Mouse (Mus musculus) left cerebral cortex, adult 6 months (tissue): Measurements from ENCODE around the gene Gpr132. TPM values are rescaled to one million over a fixed set of nuclear protein-coding genes. Genes with fewer than 3 reads are reported as not detected.

Experiments
- long read RNA-seq, 2 experiments: library from polyadenylated mRNA; unstranded; transcript quantifications; one replicate each; pipeline ENCODE4 v2.0.0; 2019 to 2020
- polyA plus RNA-seq: library from polyadenylated mRNA; unstranded; fragments of <200 nt; fragmentation: Nextera tagmentation; gene quantifications from 2 replicates; pipeline ENCODE4 v1.2.3, GENCODE M21; 2021

The Gpr132 gene
- not detected in 2 replicates for polyA plus RNA-seq
- long read RNA-seq, experiment 1, result 0 reads
- long read RNA-seq, experiment 2, result 0 reads

DNA sequence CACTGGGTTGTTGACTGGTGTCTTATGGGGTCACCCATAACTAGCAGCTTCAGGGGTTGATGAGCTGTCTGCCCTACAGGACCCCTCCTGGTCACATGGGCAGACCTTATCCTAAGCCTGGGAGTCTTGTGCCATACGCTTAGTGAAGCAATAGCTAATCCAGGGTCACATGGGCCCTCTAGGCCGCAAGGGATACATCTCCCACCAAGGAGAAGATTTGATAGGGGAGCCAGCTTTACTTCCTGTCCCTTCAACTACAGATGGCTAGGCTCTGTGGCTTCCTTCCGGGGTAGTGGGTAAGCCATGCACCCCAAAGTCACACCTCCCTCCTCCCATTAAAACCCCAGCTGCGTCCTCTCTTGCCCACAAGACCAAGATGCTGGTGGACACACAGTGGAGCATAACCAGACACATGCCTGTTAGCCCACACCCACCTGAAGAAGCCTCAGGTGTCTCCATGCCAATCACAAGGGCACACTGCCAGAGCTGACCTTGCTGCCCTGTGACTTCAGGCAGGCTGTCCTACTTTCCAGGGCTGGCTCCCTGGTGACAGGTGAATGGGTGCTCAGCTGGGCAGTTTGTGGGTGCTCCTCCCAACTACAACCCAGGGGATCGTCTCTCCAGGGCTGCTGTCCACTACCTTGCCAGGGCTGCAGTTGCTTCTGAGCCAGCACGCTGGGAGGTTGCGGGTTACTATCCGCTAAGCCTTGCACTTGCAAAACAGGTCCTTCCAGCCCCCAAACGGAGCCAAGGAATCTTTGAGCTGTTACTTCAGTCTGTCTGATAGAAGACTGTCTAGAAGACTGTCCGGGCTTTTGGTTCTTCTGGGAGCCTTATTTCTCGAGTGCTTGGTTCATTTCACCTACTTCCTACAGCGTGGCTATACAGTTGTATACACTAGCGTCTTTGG is at the start of gene Gpr132:
Gene Gpr132, minus strand, starts transcription at position 51 of the 910 bp plus-strand sequence.

DNA sequence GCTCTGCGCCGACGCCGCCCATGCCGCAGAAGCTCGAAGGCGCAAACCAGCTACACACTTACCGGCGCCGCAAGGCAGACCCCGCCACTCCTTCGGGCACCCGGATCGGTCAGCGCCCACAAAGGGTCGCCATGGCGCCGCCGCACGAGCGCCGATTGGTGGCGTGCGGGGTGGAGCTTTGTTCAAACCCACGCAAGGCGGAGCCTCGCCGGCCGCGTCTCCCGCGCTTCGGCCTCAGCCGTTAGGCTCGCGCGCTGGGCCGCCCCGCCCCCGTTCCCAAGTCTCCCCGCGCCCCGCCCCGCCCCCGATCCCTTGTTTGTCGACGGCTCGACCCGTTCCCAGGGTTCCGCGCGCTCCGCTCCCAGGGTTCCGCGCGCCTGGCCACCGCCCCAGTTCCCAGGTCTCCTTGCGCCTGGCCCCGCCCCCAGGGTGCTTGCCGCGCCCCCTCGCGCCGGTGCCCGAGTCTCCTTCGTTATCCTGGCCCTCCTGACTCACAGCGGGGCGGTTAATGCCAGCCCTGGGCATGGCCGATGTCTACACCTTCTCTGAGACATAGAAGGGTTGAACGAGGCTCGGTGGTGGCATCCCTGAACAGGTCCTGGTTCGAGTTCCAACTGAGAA is 38.7 kb downstream of the Gpr132 start, which contains the start of gene Cdca4:
Gene Cdca4, minus strand, starts transcription at position 180 of the 621 bp plus-strand sequence.

DNA sequence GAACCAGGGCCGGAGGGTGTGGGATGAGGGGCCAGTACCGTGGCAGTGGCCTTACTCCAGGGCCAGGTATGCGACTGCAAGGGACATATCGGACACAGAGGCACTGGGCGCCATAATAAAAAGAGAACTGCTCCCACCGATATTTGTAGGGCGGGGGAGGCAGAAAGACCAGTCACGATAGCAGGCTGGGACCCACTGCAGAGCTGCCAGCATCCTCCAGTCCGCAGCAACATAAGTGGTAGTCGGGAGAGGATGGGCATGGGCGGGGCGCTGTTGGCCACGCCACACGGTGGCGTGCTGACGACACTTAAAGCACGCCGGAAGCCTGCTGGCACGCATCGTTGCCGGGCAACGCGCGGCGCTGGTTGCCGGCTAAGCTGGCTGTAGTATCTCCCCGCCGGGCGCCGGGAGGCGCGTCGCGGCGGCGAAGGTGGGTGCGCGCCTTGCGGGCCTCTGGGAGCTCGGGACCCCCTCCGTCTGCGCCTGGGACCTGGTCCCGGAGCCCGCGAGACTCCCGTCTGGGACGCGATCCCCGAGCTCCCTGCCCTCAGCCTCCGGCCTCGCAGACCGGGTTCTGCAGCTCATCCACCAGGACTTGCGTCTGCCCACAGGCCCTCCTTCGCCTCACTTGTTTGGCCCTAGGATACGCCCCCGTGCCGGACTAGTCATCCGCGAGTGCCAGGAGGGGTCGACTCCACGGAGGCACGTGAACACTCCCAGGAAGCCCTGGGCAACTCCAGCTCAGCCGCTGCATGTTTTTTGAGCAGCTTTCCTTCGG is 59.3 kb downstream of the Gpr132 start, which contains the start of gene Clba1:
Gene Clba1, plus strand, starts transcription at position 351 of the 778 bp plus-strand sequence.

DNA sequence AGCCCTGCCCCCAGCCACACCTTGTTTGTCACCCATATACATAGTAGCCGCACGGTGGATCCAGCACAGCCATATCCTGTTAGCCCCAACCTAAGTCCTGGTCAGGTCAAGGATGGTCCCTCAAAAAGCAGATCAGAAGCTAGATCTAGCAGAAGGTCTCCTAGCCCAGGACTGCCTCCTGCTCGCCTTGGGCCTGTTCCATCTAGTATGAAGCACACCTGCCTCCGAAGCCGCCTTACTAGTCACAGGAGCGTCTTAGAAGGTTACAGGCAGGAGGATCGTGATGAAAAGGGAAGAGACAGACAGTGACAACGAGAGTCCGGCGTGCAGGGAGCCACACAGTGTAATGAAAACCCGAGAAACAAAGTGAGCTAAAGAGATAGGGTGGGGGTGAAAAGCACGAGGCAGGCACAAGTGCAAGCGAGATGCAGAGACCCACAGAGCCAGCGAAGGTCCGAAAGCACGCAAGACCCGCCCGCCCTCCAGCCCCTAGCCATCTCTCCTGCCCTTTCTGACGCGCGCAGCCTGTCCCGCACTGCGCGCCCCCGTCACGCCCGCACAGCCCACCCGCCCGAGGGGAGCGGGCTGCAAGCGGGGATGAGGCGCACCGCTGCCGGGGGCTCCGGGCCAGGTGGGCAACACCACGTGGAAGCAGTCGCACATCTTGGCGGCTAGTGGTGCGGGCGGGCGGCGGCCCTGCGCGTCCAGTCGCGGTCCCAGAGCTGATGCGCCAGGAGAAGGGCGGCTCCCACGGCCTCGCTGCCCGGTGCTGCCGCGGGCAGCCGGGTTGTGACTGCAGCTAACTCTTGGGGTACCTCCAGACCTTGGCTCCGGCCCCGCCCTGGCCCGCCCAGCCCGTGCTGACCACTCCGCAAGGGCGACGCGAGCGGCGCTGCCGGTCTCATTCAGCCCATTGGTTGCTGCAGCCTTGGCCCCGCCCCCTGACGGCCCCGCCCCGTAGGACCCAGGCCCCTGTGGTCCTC is 65.9 kb downstream of the Gpr132 start, which contains the start of gene Ahnak2:
Gene Ahnak2, minus strand, starts transcription at position 794 of the 983 bp plus-strand sequence.

Other genes with a start within 250 kb of the Gpr132 start
- gene Adssl1, start 248.2 kb downstream of the Gpr132 start, polyA plus RNA-seq, result 30.0 and 34.8 TPM in 2 replicates
- gene Siva1, start 223.5 kb downstream of the Gpr132 start, polyA plus RNA-seq, result 68.9 and 85.7 TPM in 2 replicates
- gene Akt1, start 193.3 kb downstream of the Gpr132 start, polyA plus RNA-seq, result 23.3 and 46.2 TPM in 2 replicates
- gene Zbtb42, start 189.4 kb downstream of the Gpr132 start, polyA plus RNA-seq, result 0.39 and 0.63 TPM in 2 replicates
- 27.8 and 28.2 TPM in 2 replicates for gene Cep170b, start 147.8 kb downstream of the Gpr132 start, polyA plus RNA-seq
- 10.1 and 11.4 TPM in 2 replicates for gene Pld4, start 107.6 kb downstream of the Gpr132 start, polyA plus RNA-seq
- 0.54 and 0.58 TPM in 2 replicates for gene Ahnak2, start 65.6 kb downstream of the Gpr132 start, polyA plus RNA-seq
- gene Clba1, start 59.3 kb downstream of the Gpr132 start, polyA plus RNA-seq, result 16.4 and 21.1 TPM in 2 replicates
- gene Cdca4, start 38.8 kb downstream of the Gpr132 start, polyA plus RNA-seq, result 10.4 and 12.2 TPM in 2 replicates
- gene Jag2, start 61.5 kb upstream of the Gpr132 start, polyA plus RNA-seq, result 4.3 and 4.5 TPM in 2 replicates
- gene Nudt14, start 73.9 kb upstream of the Gpr132 start, polyA plus RNA-seq, result 31.0 and 36.4 TPM in 2 replicates
- gene Btbd6, start 108.3 kb upstream of the Gpr132 start, polyA plus RNA-seq, result 41.7 and 52.1 TPM in 2 replicates
- 22.3 and 63.3 TPM in 2 replicates for gene Brf1, start 132.5 kb upstream of the Gpr132 start, polyA plus RNA-seq
- 6.9 and 23.1 TPM in 2 replicates for gene Pacs2, start 146.3 kb upstream of the Gpr132 start, polyA plus RNA-seq
- not detected in 2 replicates for gene Tex22, start 206.3 kb upstream of the Gpr132 start, polyA plus RNA-seq
- 7.0 and 12.5 TPM in 2 replicates for gene Mta1, start 230.1 kb upstream of the Gpr132 start, polyA plus RNA-seq